Mouse (Mus musculus): ENCODE results near the gene Rfxank. TPM values are rescaled to one million over a fixed set of nuclear protein-coding genes. Genes with fewer than 3 reads are reported as not detected.

The Rfxank gene
- 5.5 and 16.5 TPM in 2 replicates for total RNA-seq (2017)

GRCm38 (mm10) chr8:70139026-70139857 is at the start of gene Rfxank, which contains the start of the genes Borcs8 and Mef2b:
Gene Rfxank (minus strand): TSS chr8:70139154.
Gene Borcs8 (plus strand): TSS chr8:70139499.
Gene Mef2b (plus strand): TSS chr8:70139711.
- ATAC-seq (replicated peaks; ENCODE audit: low read depth, poor library complexity, severe bottlenecking): peak; percentile 95

GRCm38 (mm10) chr8:70188707-70189106 is 49.8 kb upstream of the Rfxank start:
- no peak for ATAC-seq (replicated peaks; ENCODE audit: low read depth, poor library complexity, severe bottlenecking)

DNA sequence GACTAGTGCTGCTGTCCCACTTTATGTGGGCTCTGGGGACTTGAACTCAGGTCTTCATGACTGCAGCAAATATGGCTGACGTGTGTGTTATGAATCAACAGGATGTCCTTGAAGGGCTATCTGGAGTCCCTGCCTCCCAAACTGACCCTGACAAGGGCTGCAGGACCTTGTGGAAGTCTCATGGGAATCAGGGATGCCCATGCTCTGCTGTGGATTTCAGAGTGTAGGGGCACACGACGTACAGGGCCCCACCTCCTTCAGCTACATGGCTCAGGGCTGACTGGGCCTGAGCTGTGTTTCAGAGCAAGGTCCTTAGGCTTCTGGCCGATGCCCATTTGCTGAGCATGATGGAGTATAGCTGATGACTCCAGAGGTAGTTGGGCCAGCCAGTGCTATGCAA is 44.2 kb upstream of the Rfxank start:
- no peak for ATAC-seq (replicated peaks; ENCODE audit: low read depth, poor library complexity, severe bottlenecking)

DNA sequence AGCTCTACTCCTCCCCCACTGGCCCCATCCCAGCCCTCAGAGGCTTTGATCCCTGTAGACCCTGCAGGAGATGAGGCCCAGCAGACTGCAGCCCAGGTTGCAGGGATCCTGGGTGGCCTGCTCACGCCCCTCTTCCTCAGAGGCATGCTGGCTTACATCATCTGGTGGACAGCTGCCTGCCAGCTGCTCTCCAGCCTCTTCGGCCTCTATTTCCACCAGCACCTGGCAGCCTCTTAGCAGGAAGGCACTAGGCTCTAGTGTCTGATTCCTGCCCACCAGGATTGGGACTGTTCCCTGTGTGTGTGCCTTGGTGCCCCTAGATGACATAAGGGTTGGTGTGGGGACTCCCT is 42.9 kb upstream of the Rfxank start:
- ATAC-seq (replicated peaks; ENCODE audit: low read depth, poor library complexity, severe bottlenecking): no peak

GRCm38 (mm10) chr8:70181212-70181902 is 42.4 kb upstream of the Rfxank start:
- ATAC-seq (replicated peaks; ENCODE audit: low read depth, poor library complexity, severe bottlenecking): no peak; the same call in 1 of the 2 replicates

- peak; percentile 67; the same call in 1 of the 2 replicates for ATAC-seq (replicated peaks; ENCODE audit: low read depth, poor library complexity, severe bottlenecking)
These were observed 40.1 kb upstream of the Rfxank start for GRCm38 (mm10) chr8:70179082-70179481.

GRCm38 (mm10) chr8:70178231-70178630 is 39.3 kb upstream of the Rfxank start:
- no peak for ATAC-seq (replicated peaks; ENCODE audit: low read depth, poor library complexity, severe bottlenecking)

- no peak for ATAC-seq (replicated peaks; ENCODE audit: low read depth, poor library complexity, severe bottlenecking)
These were observed 35.1 kb upstream of the Rfxank start for GRCm38 (mm10) chr8:70174079-70174478.

- no peak for ATAC-seq (replicated peaks; ENCODE audit: low read depth, poor library complexity, severe bottlenecking)
These were observed 34.4 kb upstream of the Rfxank start for GRCm38 (mm10) chr8:70173320-70173719.

- ATAC-seq (replicated peaks; ENCODE audit: low read depth, poor library complexity, severe bottlenecking): peak; percentile 99
These were observed 33.2 kb upstream of the Rfxank start, which contains the start of gene Tmem161a for GRCm38 (mm10) chr8:70172043-70172681. Gene Tmem161a (plus strand): TSS chr8:70172356.

DNA sequence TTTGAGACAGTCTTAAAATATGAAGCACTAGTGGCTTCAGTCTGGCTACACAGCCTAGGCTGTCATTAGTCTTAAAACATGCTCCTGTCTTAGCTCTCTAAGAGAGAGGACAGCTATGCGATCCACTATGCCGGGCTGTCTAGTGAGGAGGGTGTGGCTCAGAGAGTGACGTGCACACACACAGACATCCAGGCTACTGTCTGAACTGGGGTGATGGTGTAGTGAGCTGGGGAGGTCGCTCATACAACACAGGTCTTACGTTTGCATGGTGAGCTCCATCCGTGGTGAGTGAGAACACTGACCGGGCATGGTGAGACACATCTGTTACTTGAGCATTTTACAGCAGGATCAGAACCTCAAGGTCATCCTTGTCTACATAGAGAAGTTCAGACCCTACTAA is 32.3 kb upstream of the Rfxank start:
- no peak for ATAC-seq (replicated peaks; ENCODE audit: low read depth, poor library complexity, severe bottlenecking)

GRCm38 (mm10) chr8:70170748-70171147 is 31.8 kb upstream of the Rfxank start:
- ATAC-seq (replicated peaks; ENCODE audit: low read depth, poor library complexity, severe bottlenecking): no peak

- ATAC-seq (replicated peaks; ENCODE audit: low read depth, poor library complexity, severe bottlenecking): no peak
These were observed 31.2 kb upstream of the Rfxank start for GRCm38 (mm10) chr8:70170116-70170515.

DNA sequence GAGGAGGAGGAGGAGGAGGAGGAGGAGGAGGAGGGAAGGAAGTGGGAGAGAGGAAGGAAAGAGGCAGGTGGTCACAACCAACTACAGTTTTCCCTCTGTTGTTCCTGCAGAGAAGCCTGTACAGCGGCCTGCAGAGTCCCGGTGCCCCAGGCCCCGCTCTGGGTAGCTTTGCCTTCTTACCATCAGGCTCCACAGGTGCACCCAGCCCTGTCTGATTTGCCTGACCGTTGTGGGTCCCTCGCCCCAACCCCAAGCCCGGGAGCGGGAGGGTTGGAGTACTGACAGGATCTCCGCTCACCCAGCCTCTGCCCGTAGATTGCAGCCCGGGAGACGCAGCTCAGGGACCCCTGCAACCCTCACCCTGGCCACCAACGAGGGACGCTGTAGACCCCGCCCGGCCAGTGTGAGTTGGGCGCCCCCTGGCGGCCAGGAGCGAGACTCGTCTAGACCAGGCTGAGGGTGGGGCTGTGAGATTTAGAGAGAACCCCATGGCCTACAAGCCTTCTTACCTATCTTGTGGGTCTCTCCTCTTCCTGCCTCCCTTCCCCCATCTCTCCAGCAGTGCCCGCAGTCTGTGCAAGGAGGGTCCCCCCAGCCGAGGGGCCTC is 27.7 kb upstream of the Rfxank start:
- ATAC-seq (replicated peaks; ENCODE audit: low read depth, poor library complexity, severe bottlenecking): peak; percentile 83

DNA sequence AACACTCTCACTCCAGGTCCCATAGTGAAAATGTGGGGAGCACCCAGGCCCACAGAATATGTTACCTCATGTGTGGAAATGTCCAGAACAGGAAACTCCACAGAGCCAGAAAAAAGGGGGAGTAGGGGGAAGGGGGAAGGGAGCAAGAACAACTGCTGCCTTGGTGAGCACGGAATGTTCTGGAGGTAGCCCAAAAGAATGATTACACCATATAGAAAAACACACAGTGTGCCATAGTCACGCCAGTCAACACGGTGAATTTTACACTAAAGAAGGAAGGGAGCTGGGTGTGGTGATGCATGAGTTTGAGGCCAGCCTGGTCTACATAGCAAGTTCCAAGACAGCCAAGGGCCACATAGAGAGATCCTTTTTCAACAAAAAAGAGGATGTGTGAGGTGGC is 24.4 kb upstream of the Rfxank start:
- ATAC-seq (replicated peaks; ENCODE audit: low read depth, poor library complexity, severe bottlenecking): no peak

- ATAC-seq (replicated peaks; ENCODE audit: low read depth, poor library complexity, severe bottlenecking): no peak
These were observed 21.1 kb upstream of the Rfxank start for GRCm38 (mm10) chr8:70160015-70160414.

DNA sequence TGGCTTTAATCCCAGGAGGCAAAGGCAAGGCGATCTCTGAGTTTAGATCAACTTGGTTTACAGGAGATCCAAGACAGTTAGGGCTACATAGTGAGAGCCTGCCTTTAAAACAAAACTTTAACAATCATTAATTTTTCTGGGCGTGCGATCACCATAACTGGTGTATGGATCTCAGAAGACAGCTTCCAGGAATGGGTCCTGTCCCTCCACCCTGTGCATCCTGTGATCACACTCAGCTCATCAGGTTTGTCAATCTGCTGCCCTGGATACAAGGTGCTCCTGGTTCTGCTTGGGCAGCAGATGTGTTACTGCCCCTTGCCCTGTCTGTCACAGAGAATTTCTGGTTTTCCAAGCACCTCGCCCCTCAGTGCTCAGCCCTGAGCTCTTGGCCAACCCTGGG is 20.3 kb upstream of the Rfxank start:
- ATAC-seq (replicated peaks; ENCODE audit: low read depth, poor library complexity, severe bottlenecking): no peak

GRCm38 (mm10) chr8:70158069-70158853 is 19.3 kb upstream of the Rfxank start:
- peak; percentile 85 for ATAC-seq (replicated peaks; ENCODE audit: low read depth, poor library complexity, severe bottlenecking)

- no peak for ATAC-seq (replicated peaks; ENCODE audit: low read depth, poor library complexity, severe bottlenecking)
These were observed 18.4 kb upstream of the Rfxank start for GRCm38 (mm10) chr8:70157240-70157800.
